Mouse (Mus musculus): ENCODE results near the gene Capn1.

GRCm38 (mm10) chr19:6042293-6042692 lies 26.6 kb upstream of the Capn1 start:
- no peak for TF ChIP-seq CTCF (IDR thresholded peaks at IDR 0.05; ENCODE audit: low read depth, low read length)
- no peak for TF ChIP-seq POLR2AphosphoS5 (IDR thresholded peaks at IDR 0.05; ENCODE audit: insufficient replicate concordance, low read depth, low read length)
- TF ChIP-seq GATA2 (IDR thresholded peaks at IDR 0.05; ENCODE audit: borderline replicate concordance, low read depth, low read length): no peak

Data from G1E (cell line).